Mouse (Mus musculus): Measurements from ENCODE around the gene Pecam1. TPM values are rescaled to one million over a fixed set of nuclear protein-coding genes. Genes with fewer than 3 reads are reported as not detected.

The Pecam1 gene
- polyA plus RNA-seq, 1 experiment from 2014 or later: 10.7 TPM

DNA sequence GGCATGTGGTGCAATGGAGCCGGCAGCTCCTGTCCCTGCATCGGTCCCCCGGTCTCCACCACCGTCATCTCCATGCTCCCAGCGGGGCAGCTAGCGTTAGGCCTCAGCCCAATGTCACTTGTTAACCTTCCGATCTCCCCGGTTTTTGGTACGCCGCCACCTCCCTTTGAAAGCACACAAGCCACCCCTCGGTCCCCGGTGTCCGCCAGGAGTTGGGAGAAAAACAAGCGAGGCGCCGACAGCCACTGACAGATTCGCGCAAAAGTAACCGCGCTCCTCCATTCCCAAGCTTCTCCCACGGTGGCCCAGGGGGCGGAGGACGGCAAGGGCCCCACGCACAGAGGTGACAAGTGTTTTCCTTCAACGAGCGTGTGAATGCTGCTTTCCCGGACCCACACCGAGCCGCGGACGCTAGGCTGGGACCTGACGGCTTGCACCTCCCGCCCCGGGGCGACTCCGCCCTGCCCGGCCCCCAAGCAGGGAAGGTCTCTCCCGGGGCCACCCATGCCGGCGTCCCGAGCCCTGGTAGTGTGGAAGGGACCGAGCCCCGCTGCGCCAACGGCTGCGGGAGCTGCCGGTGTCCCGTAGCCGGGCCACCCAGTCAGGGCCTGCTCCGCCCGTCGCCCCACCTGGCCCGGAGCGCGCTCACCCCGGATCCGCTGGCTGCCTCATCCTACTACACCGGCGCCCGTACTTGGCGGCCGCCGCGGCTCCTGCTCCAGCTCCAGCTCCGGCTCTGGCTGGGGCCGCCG is 138.0 kb downstream of the Pecam1 start:
- under 1% methylated on average over 64 of the region's 67 CpGs for whole genome bisulfite sequencing (ENCODE audit: insufficient replicate concordance)
- H3K9ac ChIP-seq: peak overlapping the region; percentile 96
- peaks cover 49% of the 10 kb centered on the region for H3K4me1 ChIP-seq
- no peaks in the 10 kb centered on the region for H3K36me3 ChIP-seq
- H3K27me3 ChIP-seq (replicated peaks): no peaks in the 10 kb centered on the region
- peak; percentile 84 for ATAC-seq
- no peaks in the 10 kb centered on the region for H3K9me3 ChIP-seq (replicated peaks)
- peak overlapping the region; percentile 98 for H3K27ac ChIP-seq
- peak overlapping the region; percentile 95 for H3K4me3 ChIP-seq
- H3K4me2 ChIP-seq: peak overlapping the region; percentile 91

- no peaks in the 10 kb centered on the region for H3K9me3 ChIP-seq (replicated peaks)
- H3K4me1 ChIP-seq: peaks cover 58% of the 10 kb centered on the region
- H3K27ac ChIP-seq: no peak overlapping the region
- no peak overlapping the region for H3K9ac ChIP-seq
- peaks cover 1% of the 10 kb centered on the region for H3K36me3 ChIP-seq
- no peak for ATAC-seq
- WGBS (ENCODE audit: insufficient replicate concordance): 78% methylated on average over 8 of the region's 8 CpGs
- H3K4me3 ChIP-seq: no peak overlapping the region
- no peak overlapping the region for H3K4me2 ChIP-seq
- H3K27me3 ChIP-seq (replicated peaks): no peaks in the 10 kb centered on the region
Measured at GRCm38 (mm10) chr11:106609731-106610130, 140.7 kb downstream of the Pecam1 start.

DNA sequence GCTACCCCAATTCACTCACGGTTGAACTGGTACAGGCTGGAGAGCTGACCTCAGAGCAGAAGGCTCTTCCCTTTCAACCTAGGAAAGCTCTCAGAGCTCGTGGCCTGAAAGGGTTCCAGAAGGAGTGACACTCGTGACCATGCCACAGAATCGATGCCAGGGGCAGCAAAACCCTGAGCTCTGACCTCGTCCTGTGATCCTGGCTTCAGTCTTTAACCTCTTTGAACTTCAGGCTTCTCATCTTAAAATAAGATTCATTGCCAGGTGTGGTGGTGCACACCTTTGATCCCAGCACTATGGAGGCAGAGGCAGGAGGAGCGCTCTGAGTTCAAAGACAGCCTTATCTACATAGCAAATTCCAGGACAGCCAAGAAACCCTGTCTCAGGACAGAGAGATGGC is 143.1 kb downstream of the Pecam1 start:
- Histone ChIP-seq H3K27me3 (replicated peaks) (no peaks in the 10 kb centered on the region), H3K4me3 (no peak overlapping the region), H3K4me2 (no peak overlapping the region), H3K9me3 (replicated peaks) (no peaks in the 10 kb centered on the region), H3K36me3 (peaks cover 7% of the 10 kb centered on the region), H3K27ac (no peak overlapping the region), H3K9ac (no peak overlapping the region), H3K4me1 (peaks cover 59% of the 10 kb centered on the region)
- WGBS (ENCODE audit: insufficient replicate concordance): 64% methylated on average over 6 of the region's 6 CpGs
- ATAC-seq: no peak

- Histone ChIP-seq H3K4me3 (no peak overlapping the region), H3K27ac (no peak overlapping the region), H3K9me3 (replicated peaks) (no peaks in the 10 kb centered on the region), H3K4me1 (peaks cover 62% of the 10 kb centered on the region), H3K27me3 (replicated peaks) (no peaks in the 10 kb centered on the region), H3K4me2 (no peak overlapping the region), H3K36me3 (peaks cover 13% of the 10 kb centered on the region), H3K9ac (no peak overlapping the region)
- no peak for ATAC-seq
- WGBS (ENCODE audit: insufficient replicate concordance): 69% methylated on average over 5 of the region's 5 CpGs
Measured at GRCm38 (mm10) chr11:106606042-106606441, 144.4 kb downstream of the Pecam1 start.

Small RNAs within 50 kb of the gene (microRNA-seq; reads per million reads assigned to microRNA genes)
- gene Gm25994 (not detected), gene Mir3064 (10.2 reads per million, percentile 22 among the genes with 10 or more reads in this experiment)

Other genes starting within 250 kb of the Pecam1 start
- 11.3 and 11.7 TPM in 2 replicates for gene Tex2, start 137.2 kb downstream of the Pecam1 start, polyA plus RNA-seq (2016; fragmentation: Nextera tagmentation; extraction: Ambion mirVana)
- 2.2 and 2.7 TPM in 2 replicates for gene Milr1, start 598 bp upstream of the Pecam1 start, polyA plus RNA-seq (2016; fragmentation: Nextera tagmentation; extraction: Ambion mirVana)
- 7.0 and 7.3 TPM in 2 replicates for gene Polg2, start 28.9 kb upstream of the Pecam1 start, polyA plus RNA-seq (2016; fragmentation: Nextera tagmentation; extraction: Ambion mirVana)
- 174 and 177 TPM in 2 replicates for gene Ddx5, start 38.6 kb upstream of the Pecam1 start, polyA plus RNA-seq (2016; fragmentation: Nextera tagmentation; extraction: Ambion mirVana)
- 12.6 and 12.7 TPM in 2 replicates for gene Cep95, start 38.6 kb upstream of the Pecam1 start, polyA plus RNA-seq (2016; fragmentation: Nextera tagmentation; extraction: Ambion mirVana)
- 4.3 and 5.1 TPM in 2 replicates for gene Smurf2, start 170.1 kb upstream of the Pecam1 start, polyA plus RNA-seq (2016; fragmentation: Nextera tagmentation; extraction: Ambion mirVana)
- gene Kpna2, start 248.9 kb upstream of the Pecam1 start, polyA plus RNA-seq (2016; fragmentation: Nextera tagmentation; extraction: Ambion mirVana): 360 and 381 TPM in 2 replicates

Data from liver, embryonic 12.5 days (tissue).